Mouse (Mus musculus) brain, embryonic 14.5 days (tissue): ENCODE results near the gene Cryba2. TPM values are rescaled to one million over a fixed set of nuclear protein-coding genes. Genes with fewer than 3 reads are reported as not detected.

Source experiments
- DNase-seq: peaks from one replicate; pipeline ENCODE4 v3.0.0-alpha.2; 2011; ENCODE audit warnings: low read depth
- CTCF ChIP-seq: fragments of 200-500 bp; IDR thresholded peaks from 2 replicates; pipeline ENCODE4 v1.5.1; 2012; ENCODE audit warnings: inconsistent platforms, mild to moderate bottlenecking, moderate library complexity, borderline replicate concordance; ENCODE audit not compliant: insufficient read depth, insufficient read length; ENCODE audit errors: extremely low read depth
- POLR2A ChIP-seq: fragments of 200-500 bp; IDR thresholded peaks from 2 replicates; pipeline ENCODE4 v1.6.1; 2012; ENCODE audit warnings: mild to moderate bottlenecking, inconsistent platforms, borderline replicate concordance; ENCODE audit not compliant: poor library complexity, insufficient read depth, insufficient read length, severe bottlenecking; ENCODE audit errors: extremely low read depth
- polyA plus RNA-seq: library from polyadenylated mRNA; depleted of rRNA; stranded (reverse); fragments of >200 nt; gene quantifications from 2 replicates; pipeline ENCODE4 v1.2.3, GENCODE M21; 2012; rRNA removed

Cryba2 gene
- 0.44 and 1.1 TPM in 2 replicates for polyA plus RNA-seq

DNA sequence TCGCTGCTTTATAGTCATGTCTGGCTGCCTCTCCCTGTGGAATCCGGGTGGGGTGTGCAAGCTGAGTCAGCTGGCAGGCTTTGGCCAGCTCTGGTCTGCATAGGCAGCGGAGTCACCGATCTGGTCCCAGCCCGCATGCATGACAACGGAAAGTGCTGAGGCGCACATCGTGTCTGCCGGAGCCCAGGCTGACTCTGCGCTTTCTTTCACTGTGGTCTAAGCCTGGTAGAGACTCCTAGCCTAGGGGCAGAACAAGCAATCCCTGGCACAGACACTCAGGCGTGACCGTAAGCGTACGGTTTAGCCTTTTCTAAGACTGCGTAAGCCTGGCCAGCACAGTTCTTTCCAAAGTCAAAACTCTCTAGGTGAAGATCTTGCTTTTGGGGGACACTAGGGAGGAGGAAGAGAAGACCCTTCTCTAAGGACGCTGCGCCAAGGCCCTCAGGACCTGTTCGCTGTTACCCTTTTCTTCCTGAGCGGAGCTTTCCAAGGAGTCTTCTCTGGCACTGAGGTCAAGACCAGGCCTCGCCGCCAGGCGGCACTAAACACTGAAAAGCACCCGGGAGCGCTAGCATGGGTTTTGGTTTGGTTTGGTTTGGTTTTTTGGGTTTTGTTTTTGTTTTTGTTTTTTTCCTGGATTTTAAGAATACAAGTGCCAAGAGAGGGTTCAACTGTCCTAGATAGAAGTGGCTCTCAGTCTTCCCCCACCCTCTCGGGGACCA is at the start of gene Cryba2:
Gene Cryba2, minus strand, starts transcription at position 10 of the 722 bp plus-strand sequence.
- peak; percentile 87 for TF ChIP-seq CTCF
- no peak for TF ChIP-seq POLR2A
- DNase-seq: peak; percentile 67

DNA sequence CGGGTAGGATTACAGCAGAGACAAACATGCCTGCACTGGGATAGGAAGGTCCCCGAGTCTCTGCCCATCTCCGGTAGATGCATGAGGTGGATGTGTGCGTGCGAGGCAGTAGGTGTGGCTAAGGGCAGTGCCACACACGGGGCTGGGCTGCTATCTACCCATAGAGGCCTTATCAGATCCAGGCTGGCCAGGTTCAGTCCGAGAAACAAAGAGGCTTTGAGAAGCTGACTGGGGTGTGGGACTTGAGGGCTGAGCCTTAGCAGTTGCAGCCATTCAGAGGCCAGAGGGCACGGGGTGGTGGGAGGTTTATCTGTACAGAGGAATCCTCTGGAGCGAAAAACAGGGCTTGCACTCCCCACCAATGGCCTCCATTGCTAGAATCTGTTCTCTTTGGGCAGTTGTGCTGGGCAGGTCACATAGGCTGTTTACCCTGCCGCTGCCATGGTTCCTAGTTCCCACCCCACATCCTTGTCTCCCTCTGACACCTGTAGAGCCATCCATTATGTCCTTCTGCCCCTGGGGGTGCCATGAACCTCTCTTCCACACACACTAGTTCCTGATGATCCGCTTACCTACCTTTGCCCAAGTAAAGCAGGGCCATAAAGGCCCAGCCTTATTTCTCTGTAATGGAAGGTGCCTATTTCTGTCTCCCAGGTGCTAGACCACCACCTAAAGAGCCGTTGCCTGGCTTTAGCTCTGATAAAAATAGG is 48.9 kb upstream of the Cryba2 start:
- TF ChIP-seq CTCF (no peak), POLR2A (no peak)
- no peak for DNase-seq

DNA sequence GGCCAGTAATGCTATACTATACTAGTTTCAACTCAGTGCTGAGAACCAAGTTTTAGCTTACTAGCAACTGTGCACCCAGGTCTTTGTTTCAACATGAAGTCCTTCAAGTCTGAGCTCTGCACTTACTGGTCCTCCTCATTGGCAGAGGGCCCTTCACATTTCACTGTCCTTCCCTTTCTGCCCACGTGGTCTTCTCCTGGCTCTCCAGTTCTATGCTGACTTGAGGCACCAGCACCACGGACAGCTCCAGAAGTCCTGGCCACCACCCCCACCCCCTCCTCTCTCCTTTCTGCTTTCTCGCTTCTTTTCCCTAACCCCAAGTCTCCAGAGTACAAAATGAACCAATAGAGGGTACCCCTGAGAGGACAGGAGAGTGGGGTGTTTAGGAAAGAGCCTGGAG is 46.8 kb upstream of the Cryba2 start:
- no peak for DNase-seq
- no peak for TF ChIP-seq POLR2A
- TF ChIP-seq CTCF: no peak

DNA sequence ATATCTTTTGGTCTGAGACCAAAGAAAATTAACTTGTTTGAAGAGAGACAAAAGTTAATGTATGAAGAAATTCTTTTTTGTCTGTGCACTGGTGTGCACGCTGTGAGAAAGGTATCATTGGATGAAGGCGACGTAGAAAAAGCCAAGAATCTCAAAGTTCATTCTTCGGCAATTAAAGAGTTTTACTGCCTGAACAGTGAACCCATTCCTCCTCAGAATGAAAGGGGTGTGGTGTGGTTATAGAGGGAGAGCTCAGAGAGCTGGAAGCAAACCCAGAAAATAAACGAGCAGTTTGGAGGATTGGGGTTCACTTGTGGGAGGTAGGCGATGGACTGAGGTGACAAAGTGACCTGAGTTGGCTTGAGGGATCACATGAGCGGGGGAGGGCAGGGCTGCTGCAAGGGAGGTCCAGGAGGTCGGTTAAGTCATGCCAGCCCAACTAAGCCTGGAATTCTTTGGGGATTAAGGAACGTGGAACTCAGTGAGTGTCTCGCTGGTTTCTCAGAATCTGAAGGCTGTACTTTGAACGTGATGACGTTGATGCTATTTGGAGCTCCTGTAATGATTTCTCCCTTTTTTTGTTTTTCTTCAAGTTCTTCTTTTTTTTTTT is 43.4 kb upstream of the Cryba2 start:
- no peak for DNase-seq
- no peak for TF ChIP-seq POLR2A
- no peak for TF ChIP-seq CTCF

DNA sequence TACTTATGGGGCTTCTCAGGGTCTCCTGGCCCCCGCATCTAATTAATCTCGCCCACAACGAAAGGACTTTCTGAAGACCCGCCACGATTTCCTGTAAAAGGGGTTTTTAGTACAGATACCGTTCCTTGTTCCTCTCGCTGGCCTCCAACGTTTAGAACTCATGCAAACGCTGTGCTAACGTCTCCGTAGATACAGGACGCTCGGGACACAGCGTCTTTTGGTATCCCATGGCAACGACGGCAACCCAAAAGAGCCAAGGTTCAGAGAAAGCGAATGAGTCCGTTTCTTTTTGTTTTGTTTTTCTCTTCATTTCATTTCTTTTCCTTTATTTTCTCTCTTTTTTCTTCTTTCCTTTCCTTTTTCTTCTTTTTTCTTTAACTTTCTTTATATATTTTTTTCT is 42.5 kb upstream of the Cryba2 start, which contains the start of gene Cfap65:
Gene Cfap65, minus strand, starts transcription at position 198 of the 400 bp plus-strand sequence.
- DNase-seq: peak; percentile 91
- TF ChIP-seq POLR2A: no peak
- TF ChIP-seq CTCF: no peak

DNA sequence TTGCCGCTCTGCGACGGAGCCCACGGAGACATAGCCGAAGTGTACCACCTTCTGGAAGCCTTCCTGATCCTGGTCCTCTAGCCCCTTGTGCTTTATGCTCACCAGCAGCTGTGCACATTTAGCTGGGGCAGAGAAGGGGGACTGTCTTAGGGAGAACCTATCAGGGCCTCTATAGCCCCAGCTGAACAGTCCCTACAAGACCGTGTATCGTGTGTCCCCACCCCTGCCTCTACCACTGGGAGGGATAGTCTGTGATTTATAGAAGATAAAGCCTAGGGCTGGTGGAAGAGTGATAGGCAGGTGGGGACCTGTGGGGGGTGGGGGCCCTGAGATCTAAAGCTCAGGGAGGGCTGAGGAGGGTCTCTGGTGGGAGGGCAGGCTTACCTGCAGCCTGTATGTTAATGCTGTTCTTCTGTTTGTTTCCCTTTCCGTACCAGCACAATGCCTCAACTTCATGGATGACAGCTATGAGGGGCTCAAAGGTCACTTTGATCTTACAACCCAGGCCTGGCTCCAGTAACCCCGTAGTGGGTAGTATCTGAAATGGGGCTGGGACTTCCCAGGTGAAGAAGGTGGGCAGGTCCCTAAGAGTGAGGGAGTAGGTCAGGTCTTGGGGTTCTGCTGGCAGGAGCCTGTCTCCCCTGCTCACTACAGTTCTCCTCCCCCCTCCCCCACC is 34.8 kb upstream of the Cryba2 start:
- TF ChIP-seq POLR2A: no peak
- TF ChIP-seq CTCF: no peak
- no peak for DNase-seq

DNA sequence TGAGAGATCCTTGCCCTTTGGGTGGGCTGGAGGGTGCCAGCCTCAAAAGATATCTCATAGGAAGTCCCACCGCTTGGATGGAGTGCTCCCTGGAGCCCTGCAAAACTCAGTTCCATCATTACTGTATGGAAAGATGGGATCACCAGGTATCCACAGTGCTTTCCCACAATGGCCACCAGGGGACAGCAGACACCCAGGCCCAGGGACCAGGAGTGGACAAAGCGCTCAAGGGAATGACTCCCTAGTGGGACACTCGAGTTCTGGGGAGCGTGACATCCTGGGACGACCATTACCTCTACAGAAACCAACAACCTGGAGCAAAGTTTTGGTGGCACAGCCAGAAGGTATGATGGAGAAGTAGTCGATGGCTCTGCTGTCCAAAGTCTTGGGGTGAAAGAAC is 33.8 kb upstream of the Cryba2 start:
- TF ChIP-seq POLR2A: no peak
- peak; percentile 85 for TF ChIP-seq CTCF
- peak; percentile 35 for DNase-seq

DNA sequence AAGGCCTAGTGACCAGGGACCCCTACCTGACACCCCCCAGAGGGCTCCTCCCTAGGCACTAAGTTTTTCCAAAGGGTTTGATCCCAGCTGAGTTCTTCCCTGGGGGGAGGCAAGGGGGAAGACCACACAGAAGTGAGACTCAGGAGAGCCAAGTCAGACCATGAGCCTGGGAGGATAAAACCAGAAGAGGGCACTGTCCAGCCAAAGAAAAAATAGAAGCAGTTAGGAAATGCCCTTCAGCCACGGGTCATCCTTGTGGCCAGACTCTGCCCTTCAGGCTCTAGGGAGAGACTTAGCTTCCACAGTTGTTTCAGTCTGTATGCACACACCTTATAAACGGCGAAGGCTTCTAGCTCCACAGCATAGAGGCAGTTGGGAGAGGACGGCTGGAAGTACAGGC is 31.5 kb upstream of the Cryba2 start:
- DNase-seq: no peak
- TF ChIP-seq CTCF: no peak
- no peak for TF ChIP-seq POLR2A

DNA sequence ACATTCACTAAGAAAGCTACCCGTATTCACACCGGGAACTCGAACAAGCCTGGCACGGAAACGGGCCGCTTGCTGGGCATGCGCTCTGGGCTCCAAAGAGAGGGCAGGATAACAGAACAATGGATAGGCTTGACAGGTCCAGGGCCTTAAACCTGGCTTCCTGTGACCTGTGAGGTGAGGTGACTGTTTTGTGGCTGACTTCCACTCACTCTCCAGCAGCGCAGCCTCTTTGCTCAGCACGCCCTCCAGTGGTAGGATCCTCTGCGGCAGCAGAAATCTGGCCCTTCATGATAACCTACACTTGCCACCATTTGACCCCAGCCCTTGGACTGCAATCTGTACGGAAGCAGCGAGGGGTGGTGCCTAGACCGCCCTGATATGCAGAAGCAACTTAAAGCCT is 22.8 kb upstream of the Cryba2 start:
- TF ChIP-seq POLR2A (no peak), CTCF (peak; percentile 43; the same call in 1 of the 2 replicates)
- peak; percentile 35 for DNase-seq

DNA sequence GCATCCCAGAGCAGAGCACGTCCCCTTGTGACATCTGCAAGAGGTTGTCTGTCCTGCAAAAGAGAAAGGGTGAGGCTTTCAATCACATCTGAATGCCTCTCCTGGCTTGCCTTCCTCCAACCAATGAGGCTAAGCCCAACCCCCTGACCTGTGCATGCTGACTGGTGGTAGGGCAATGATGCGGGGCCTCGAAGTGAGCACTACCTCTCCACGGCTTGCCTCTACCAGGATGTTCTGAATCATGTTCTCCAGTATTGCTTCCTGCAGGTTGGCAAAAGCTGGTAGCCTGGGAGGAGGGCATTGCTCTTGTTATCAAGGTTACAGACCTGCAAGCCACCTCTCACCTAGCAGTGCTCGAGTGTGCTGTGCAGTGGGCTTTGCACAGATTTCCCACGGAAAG is 9.2 kb upstream of the Cryba2 start:
- DNase-seq: no peak
- TF ChIP-seq CTCF (no peak), POLR2A (no peak)

DNA sequence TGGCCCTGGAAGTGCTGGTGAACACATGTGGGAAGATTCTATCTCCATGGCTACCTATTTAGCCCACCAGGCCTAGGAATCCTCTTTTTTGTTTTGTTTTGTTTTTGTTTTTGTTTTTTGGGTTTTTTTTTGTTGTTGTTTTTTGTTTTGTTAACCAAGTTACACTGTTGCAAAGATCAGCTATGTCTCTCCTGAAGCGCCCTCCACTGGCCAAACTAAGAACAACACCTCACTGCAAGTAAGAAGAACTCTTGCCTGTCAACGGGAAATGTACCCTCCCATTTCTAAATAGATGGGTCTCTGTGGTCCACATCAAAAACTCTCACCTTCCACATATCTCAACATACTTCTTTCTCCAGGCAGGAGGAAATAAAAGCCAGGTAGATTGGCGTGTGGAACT is 8.7 kb upstream of the Cryba2 start:
- peak; percentile 57; the same call in 1 of the 2 replicates for TF ChIP-seq CTCF
- no peak for TF ChIP-seq POLR2A
- peak; percentile 72 for DNase-seq

DNA sequence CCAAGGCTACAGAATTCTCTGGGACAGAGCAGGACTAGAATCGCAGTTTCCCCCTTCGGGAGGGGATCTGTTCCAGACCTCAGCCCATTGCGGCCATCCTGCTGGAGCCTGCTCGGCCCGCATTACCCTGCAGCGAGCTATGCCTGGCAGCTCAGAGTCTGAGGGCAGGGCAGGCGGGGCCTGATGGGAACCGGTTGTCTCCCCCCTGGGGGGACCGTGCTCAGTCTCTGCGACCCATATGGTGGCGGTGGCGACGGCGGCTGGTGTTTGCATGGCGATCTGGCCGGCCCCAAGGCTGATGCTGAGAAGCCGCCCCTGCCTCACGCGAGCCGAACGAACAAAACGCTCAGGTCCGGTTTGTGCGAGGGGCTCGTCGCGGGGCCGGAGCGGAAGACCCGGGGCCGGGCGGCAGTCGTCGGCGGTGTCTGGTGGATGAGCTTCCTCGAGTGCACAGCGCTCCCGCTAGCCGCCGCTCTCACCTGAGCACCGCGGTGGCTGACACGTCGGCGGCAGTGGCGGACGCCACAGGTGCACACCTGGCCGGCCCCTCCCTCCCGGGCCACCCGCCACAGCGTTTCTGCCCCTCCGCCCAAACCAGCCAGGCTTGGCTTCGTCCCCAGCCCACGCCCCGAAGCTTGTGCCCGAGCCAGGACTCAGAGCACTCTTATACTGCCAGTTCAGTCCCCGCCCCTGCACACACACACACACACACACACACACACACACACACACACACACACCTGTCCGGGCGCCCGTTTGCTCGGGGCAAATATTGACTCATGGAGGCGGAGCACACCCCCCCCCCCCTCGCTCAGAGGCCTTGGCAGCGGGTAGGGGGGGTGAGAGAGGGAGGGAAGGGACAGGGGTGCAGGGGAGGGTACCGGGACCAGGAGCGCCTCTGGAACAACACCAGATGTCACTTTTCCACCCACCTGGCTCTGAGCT is 7.7 kb upstream of the Cryba2 start:
- peak; percentile 39 for DNase-seq

More for the DNA sequence above, 7.7 kb upstream of the Cryba2 start:
- no peak for TF ChIP-seq POLR2A
